Mouse (Mus musculus) granulocyte monocyte progenitor cell, adult 5-6 weeks (primary cell): ENCODE data around the gene Btbd17. TPM values are rescaled to one million over a fixed set of nuclear protein-coding genes. Genes with fewer than 3 reads are reported as not detected.

ENCODE experiments used
- ATAC-seq: replicated peaks from 2 replicates; pipeline ENCODE4 v1.8.0; 2016; ENCODE audit warnings: mild to moderate bottlenecking, moderate TSS enrichment, inconsistent platforms; ENCODE audit not compliant: poor library complexity, severe bottlenecking
- total RNA-seq, 2 experiments: library from RNA; stranded (forward) in 1 of 2; stranded (reverse) in 1 of 2; fragments of 200-712, 200-1000 nt in 1 of 2; fragments of >200 nt in 1 of 2; fragmentation: Nextera tagmentation in 1 of 2; gene quantifications; 2 replicates each; pipeline ENCODE4 v1.2.3; 2014 to 2017

The Btbd17 gene
- total RNA-seq, 2 experiments from 2014 or later = 0.54 TPM; not detected in 1

DNA sequence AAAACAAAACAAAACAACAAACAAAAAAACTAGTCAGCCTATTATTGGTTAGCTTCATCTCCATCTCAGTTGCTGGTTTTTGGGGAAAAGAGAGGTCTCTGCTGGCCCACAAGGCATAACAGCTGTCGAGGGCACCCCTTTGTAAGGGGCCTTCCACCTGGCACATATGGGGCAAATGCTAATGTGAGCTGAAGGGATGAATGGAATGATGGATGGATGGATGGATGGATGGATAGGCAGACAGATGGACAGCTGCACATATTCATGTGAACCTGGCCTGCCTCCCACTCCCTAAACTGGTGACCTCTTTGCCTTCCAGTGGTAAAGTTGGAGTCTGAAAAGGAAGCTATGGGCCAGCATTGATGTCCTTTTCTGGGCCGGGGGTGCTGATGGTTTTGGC, 11.3 kb upstream of the Btbd17 start:
- ATAC-seq = no peak

GRCm38 (mm10) chr11:114803990-114804389, 8.2 kb upstream of the Btbd17 start:
- no peak for ATAC-seq

DNA sequence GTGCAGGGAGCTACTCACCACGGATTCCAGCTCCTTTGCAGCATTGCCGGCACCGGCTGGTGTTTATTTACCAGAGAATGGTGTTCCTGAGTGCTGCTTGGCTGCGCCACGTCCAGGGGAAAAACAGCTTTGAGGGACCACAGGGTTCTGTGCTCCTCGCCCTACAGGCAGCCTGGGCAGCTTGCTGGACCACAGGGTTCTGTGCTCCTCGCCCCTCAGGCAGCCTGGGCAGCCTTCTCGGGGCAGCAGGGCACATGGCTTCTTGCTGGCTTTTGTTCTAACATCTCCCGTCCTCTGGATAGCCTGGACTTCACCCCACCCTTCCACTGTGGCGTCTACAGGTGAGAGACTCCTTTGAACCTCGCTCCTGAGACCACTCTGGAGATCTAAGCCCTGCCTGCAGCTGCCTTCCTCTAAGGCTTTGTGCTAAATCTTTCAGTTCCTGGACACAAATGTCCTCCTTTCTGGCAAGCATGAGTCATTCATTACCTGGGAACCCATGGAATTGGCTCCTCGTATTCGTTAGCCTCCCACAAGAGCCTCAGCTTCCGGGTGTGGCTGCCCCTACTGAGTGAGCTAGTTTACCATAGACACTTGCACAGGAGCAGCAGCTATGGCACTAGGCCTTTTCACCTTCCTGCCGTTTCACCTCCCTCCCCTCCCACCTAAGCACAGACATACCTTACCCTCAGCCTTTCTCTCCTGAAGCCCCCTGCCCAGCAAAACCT, 7.0 kb upstream of the Btbd17 start:
- ATAC-seq = no peak

DNA sequence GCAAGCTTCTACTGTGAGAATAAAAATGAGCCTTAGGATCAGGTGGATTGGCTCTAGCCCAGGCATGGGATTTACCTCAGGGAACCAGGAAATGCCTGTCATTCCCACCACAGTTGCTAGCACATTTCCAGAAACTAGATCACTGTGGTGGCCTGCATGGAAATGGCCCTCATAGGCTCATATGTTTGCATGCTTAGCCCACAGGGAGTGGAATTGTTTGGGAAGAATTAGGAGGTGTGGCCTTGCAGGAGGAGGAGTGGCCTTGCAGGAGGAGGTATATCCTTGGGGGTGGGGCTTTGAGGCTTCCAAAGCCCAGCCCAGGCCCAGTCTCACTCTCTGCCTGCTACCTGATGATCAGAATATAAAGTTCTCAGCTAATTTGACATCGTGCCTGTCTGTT, 6.2 kb upstream of the Btbd17 start:
- ATAC-seq = no peak

DNA sequence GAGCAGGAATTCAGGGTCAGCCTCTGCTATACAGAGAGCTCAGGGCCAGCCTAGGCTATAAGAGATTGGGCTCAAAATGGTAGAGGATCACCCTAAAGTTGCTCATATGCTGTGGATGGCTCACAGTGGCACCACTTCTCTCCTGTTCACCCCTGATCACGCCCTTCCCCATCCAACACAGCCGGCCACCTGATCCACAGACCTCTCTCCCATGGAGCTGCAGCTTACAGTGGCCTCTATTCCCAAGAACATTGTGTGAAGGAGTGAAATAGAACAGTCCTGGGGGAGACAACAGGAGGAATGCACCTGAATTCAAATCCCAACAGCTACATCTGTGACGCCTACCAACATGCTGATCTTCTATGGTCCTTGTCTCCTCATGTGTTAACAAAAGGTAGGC, 2.9 kb upstream of the Btbd17 start, which contains the start of gene Gpr142:
Gpr142 (plus strand) TSS at position 301 of the 400 bp plus-strand sequence.
- no peak for ATAC-seq

- ATAC-seq = no peak
Measured at GRCm38 (mm10) chr11:114797981-114798380, 2.2 kb upstream of the Btbd17 start.

DNA sequence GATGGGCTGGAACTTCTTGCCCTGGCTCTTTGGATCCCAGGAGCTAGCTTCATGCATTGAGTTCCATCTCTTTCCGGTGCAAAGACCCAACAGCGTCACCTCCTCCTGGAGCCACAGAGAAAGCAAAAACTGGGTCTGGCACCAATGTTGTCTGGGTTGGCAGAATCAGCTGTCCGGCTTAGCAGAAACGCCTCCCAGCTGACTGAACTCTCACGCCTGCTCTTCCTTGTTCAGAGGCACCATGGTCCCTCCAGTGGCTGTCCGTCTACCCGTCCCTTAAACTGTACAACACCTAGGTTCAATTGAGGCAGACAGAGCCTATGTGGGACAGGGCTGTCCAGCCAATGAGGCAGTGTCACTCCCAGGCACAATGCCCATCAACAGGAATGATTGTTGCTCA, 1.4 kb upstream of the Btbd17 start:
- ATAC-seq = no peak

DNA sequence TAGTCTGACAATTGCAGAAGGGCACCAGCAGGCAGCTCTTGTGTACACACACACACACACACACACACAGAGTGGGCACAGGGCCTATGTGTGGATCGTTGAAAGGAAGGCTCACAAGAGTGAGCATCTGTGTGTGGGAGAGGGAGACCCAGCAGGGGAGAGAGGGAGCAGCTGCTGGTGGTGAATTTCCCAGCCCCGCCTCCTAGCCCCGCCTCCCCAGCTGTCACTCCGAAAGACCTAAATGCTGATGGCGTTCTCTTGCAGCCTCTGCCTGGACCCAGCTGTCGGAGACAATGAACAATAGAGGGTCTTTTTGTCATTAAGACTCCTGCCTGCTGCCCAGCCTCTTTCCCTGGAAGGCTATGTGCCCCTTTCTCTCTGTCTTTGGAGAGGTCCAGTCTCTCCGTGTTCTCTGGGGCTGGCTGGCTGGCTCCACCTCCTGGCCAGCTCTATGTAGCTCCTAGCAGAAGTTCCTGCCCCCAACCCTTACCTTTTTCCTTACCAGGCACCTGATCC, 456 bp downstream of the Btbd17 start:
- 0 out of 2 replicates have a peak, but pooled peaks have one; percentile 18 for ATAC-seq

DNA sequence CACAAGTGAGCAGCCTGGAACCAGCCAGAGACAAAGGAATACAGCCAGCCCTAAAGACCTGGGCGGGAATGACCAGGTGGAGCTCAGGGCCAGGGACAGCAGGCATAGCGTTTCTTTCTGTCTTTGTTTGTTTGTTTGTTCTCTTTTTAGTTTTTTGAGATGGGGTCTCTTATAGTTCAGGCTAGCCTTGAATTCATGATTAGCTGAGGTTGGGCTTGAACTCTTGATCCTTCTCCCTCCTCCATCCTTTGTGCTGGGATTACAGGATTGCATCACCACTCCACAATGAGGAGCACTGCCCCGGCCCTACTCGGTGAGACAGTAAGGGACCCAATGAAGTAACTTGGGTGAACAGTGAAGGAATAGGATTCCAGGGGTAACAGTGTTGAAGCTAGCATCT, 1.1 kb downstream of the Btbd17 start:
- ATAC-seq = no peak

- no peak for ATAC-seq
Measured at GRCm38 (mm10) chr11:114793868-114794545, 1.7 kb downstream of the Btbd17 start.

DNA sequence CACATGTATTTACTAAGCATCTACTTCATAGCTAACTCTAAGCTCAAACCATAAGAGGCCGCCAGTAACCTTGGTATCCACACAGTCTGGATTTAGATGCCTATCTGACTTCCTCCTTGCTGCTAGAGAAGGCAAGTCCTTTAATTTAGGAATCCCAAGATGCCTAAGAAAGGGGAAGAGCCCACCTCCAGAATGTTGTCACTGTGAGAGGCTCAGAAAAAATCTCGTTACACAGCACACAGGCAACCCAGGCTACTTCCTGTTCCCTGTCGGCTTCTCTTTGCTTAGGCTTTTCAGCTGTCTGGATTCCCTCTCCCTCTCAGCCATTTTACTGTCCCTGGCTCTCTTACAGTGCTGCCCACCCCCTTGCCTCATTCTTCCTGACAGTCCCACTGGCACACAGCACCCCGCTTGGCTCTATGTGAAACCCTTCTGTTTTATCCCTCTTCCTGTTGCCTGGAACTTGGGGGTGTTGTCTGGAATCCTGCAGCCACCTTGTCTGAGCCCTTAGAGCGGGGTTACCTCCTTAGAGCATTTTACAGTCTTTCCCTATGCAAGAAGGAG, 2.7 kb downstream of the Btbd17 start:
- ATAC-seq = peak; percentile 49

DNA sequence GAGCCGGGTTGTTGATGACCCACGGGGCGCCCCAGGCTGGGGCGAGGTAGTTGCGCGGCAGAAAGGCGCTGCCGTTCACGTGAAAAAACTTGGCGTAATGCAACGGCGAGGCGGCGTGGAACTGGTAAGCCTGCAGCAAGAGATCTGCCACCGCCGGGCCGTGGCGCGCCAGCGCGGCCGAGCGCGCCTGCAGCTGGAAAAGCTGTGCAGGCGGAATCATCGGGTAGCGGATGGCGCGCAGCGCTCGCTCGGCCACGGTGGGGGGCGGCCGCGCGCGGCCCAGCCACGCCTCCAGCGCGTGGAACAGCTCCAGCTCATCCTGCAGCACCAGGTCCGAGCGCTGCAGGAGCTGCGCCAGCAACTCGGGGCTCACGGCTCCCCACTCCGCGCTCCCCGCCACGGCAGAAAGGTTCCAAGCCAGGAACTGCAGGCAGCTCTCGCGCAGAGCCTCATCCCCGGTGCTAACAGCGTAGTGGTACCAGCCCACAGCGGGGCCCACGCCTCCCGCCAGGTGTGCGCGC, 3.8 kb downstream of the Btbd17 start:
- no peak for ATAC-seq

DNA sequence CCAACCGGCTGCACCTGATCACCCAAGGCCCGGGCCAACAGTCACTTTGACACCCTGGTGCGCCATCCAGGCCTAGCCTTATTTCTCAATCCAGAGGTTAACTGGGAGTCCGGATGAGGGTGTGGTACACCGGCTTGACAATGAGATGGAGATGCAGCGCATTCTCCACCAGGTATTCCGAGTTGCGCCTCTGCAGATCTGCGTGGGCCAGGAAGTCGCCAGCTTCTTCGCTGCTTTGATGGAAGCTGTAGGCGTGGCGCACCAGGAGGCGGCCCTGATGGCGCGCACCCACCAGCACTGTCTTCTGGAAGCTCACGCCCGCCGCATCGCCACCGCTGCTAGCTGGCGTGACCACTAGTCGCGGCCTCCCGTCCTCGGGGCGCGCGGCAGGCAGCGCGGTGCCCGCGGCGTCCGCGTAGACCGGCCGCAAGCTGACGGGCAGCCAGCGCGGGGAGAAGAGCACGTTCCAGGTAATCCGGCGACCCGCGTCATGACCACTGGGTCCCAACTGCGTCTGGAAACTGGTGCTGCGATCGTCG, 4.3 kb downstream of the Btbd17 start:
- ATAC-seq = no peak

DNA sequence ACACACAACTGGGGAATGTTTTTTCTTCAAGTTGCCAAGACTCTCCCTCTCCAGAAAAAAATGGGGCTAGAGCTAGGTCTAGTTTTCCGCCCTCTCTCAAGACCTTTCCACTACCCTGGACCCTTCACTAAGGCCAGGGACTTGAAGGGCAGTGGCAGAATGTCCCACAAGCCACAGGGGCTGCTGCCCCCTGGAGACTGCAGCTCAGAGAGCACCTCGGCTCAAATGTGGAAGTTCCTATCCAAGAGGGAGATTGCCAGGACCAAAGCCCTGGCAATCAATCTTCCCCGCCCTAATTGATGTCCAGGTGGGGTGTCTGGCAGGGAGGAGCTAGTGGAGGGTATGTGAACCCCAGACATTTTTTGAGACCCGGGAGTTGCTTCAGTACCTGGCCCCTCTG, 4.9 kb downstream of the Btbd17 start:
- ATAC-seq = no peak

GRCm38 (mm10) chr11:114790171-114790570, 5.6 kb downstream of the Btbd17 start:
- ATAC-seq = no peak

GRCm38 (mm10) chr11:114789716-114790115, 6.0 kb downstream of the Btbd17 start:
- ATAC-seq = no peak

DNA sequence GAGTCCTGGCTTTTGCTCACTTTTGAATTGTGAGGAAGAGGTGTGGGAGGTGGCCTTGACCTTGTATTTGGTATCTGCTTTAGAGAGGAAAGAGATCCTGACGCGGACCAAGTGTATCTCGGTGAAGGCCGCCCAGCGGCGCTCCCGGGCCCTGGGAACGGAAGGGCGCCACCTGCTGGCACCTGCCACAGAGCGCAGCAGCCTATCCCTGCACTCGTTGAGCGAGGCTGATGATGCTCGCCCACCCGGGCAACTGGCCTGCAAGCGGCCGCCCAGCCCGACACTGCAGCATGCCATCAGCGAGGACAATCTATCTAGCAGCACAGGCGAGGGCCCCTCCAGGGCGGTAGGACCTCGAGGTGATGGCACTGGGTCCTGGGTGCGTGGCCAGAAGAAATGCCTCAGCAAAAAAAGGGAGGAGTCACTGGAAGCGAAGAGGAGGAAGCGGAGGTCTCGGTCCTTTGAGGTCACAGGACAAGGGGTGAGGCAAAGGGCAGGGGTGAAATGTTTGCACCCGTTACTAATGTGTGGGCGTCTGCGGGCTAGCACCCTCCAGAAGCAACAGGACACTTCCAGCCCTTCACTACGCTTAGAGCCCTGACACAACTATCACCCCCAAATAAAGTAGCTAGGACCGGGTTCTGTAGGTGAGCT, 6.6 kb downstream of the Btbd17 start:
- ATAC-seq = peak; percentile 70

GRCm38 (mm10) chr11:114787611-114788010, 8.1 kb downstream of the Btbd17 start:
- no peak for ATAC-seq

- ATAC-seq = no peak
Measured at GRCm38 (mm10) chr11:114786326-114786725, 9.4 kb downstream of the Btbd17 start.

DNA sequence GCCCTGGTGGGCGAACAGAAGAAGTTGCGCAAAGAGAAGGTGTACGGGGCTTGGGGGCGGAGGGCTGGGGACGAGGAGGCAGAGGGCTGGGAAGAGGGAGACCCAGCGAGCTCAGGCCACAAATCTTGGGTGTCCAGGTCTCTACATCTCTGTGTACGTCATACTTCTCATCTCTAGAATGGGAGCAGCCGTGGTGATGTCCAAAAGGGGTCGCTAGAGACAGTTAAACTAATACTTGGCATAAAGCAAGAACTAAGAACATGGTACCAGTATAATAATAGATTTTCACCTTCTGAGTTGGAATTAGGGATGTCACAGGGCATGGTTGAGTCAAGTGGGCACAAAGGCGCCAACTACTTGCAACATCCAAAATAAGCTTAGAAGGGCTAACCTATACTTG, 9.9 kb downstream of the Btbd17 start:
- ATAC-seq = no peak
